Mouse (Mus musculus) C2C12 (cell line): Measurements from ENCODE around the gene Rnf222. TPM values are rescaled to one million over a fixed set of nuclear protein-coding genes. Genes with fewer than 3 reads are reported as not detected.
A peak's percentile ranks its signal among the peaks of the same experiment; 100 is the strongest.

Experiments
- H3K27me3 ChIP-seq: one replicate; pipeline ENCODE4 v1.6.1; 2011; ENCODE audit not compliant: control insufficient read depth, insufficient read depth, insufficient read length
- H3K36me3 ChIP-seq: one replicate; pipeline ENCODE4 v1.6.1; 2011; ENCODE audit not compliant: control insufficient read depth, insufficient read depth
- H3K4me3 ChIP-seq: one replicate; pipeline ENCODE4 v1.5.1; 2011; ENCODE audit warnings: mild to moderate bottlenecking, control low read depth; ENCODE audit not compliant: poor library complexity, insufficient read depth, severe bottlenecking
- H3K79me2 ChIP-seq: one replicate; pipeline ENCODE4 v1.6.1; 2011; ENCODE audit not compliant: control insufficient read depth, insufficient read depth
- H3K79me3 ChIP-seq: one replicate; pipeline ENCODE4 v1.6.1; 2011; ENCODE audit warnings: low read depth, control low read depth
- H3ac ChIP-seq: one replicate; pipeline ENCODE3; 2011; ENCODE audit warnings: low read depth; ENCODE audit not compliant: control insufficient read depth, insufficient read length
- CEBPB ChIP-seq: IDR thresholded peaks from one replicate; pipeline ENCODE4 v1.6.1; 2011; ENCODE audit warnings: low read depth, mild to moderate bottlenecking, control low read depth, moderate library complexity
- CTCF ChIP-seq: IDR thresholded peaks from one replicate; pipeline ENCODE4 v1.5.1; 2011; ENCODE audit not compliant: control insufficient read depth, insufficient read depth, insufficient read length
- FOSL1 ChIP-seq: IDR thresholded peaks from one replicate; pipeline ENCODE4 v1.8.0; 2011; ENCODE audit warnings: mild to moderate bottlenecking, low read length; ENCODE audit not compliant: poor library complexity, insufficient read depth, severe bottlenecking
- MAX ChIP-seq: IDR thresholded peaks from one replicate; pipeline ENCODE4 v1.6.1; 2011; ENCODE audit warnings: mild to moderate bottlenecking, control low read depth
- MYOD1 ChIP-seq: IDR thresholded peaks from one replicate; pipeline ENCODE4 v1.6.1; 2011; ENCODE audit warnings: low read depth; ENCODE audit not compliant: control insufficient read depth, insufficient read length
- MYOG ChIP-seq: IDR thresholded peaks from one replicate; pipeline ENCODE4 v1.6.1; 2011; ENCODE audit not compliant: control insufficient read depth, insufficient read length; ENCODE audit errors: extremely low read depth
- USF1 ChIP-seq: IDR thresholded peaks from one replicate; pipeline ENCODE4 v1.6.1; 2011; ENCODE audit warnings: low read depth, mild to moderate bottlenecking, control low read depth, moderate library complexity
- polyA plus RNA-seq: library from polyadenylated mRNA; unstranded; fragments of >200 nt; fragmentation: generic; extraction: Trizol; gene quantifications from one replicate; pipeline ENCODE4 v1.2.1, GENCODE M21; 2012; ENCODE audit warnings: missing spikeins

The Rnf222 gene
- polyA plus RNA-seq, 1 experiment = not detected

GRCm38 (mm10) chr11:68891823-68892222, 3.5 kb downstream of the Rnf222 start:
- Histone ChIP-seq H3K36me3 (no peaks in the 10 kb centered on the region), H3K79me3 (no peaks in the 10 kb centered on the region), H3K79me2 (no peaks in the 10 kb centered on the region), H3ac (no peak overlapping the region), H3K4me3 (no peak overlapping the region), H3K27me3 (peaks cover 36% of the 10 kb centered on the region)
- no peak for TF ChIP-seq USF1
- no peak for TF ChIP-seq CTCF
- no peak for TF ChIP-seq CEBPB
- TF ChIP-seq MYOG = no peak
- no peak for TF ChIP-seq MYOD1

- Histone ChIP-seq H3K27me3 (peaks cover 35% of the 10 kb centered on the region), H3ac (no peak overlapping the region), H3K36me3 (no peaks in the 10 kb centered on the region), H3K79me3 (no peaks in the 10 kb centered on the region), H3K79me2 (no peaks in the 10 kb centered on the region), H3K4me3 (no peak overlapping the region)
- TF ChIP-seq CTCF (no peak), MYOD1 (no peak), CEBPB (no peak), MYOG (no peak), FOSL1 (no peak), USF1 (no peak)
These were observed 4.0 kb downstream of the Rnf222 start for GRCm38 (mm10) chr11:68892233-68892832.

GRCm38 (mm10) chr11:68893911-68894464, 5.6 kb downstream of the Rnf222 start:
- TF ChIP-seq MAX = no peak
- no peak for TF ChIP-seq MYOG
- no peak for TF ChIP-seq MYOD1
- no peak for TF ChIP-seq FOSL1
- TF ChIP-seq CEBPB = no peak
- TF ChIP-seq CTCF = no peak
- no peak for TF ChIP-seq USF1
- H3K79me3 ChIP-seq = no peaks in the 10 kb centered on the region
- H3K27me3 ChIP-seq = peaks cover 23% of the 10 kb centered on the region
- H3K4me3 ChIP-seq = no peak overlapping the region
- H3K36me3 ChIP-seq = no peaks in the 10 kb centered on the region
- H3ac ChIP-seq = no peak overlapping the region
- H3K79me2 ChIP-seq = no peaks in the 10 kb centered on the region

GRCm38 (mm10) chr11:68896247-68896646, 7.9 kb downstream of the Rnf222 start:
- Histone ChIP-seq H3K36me3 (no peaks in the 10 kb centered on the region), H3K27me3 (peaks cover 20% of the 10 kb centered on the region), H3ac (no peak overlapping the region), H3K79me2 (no peaks in the 10 kb centered on the region), H3K4me3 (no peak overlapping the region), H3K79me3 (no peaks in the 10 kb centered on the region)
- TF ChIP-seq USF1 = no peak
- TF ChIP-seq MYOG = no peak
- TF ChIP-seq FOSL1 = no peak
- TF ChIP-seq CEBPB = no peak
- no peak for TF ChIP-seq MYOD1
- no peak for TF ChIP-seq MAX

- Histone ChIP-seq H3K79me2 (peaks cover 8% of the 10 kb centered on the region), H3ac (no peak overlapping the region), H3K36me3 (peaks cover 4% of the 10 kb centered on the region), H3K4me3 (no peak overlapping the region), H3K79me3 (peaks cover 5% of the 10 kb centered on the region), H3K27me3 (peaks cover 19% of the 10 kb centered on the region)
- TF ChIP-seq MYOG = no peak
- no peak for TF ChIP-seq MAX
- peak; percentile 19 for TF ChIP-seq CTCF
These were observed 8.8 kb downstream of the Rnf222 start for GRCm38 (mm10) chr11:68897120-68897519.

- peaks cover 12% of the 10 kb centered on the region for H3K79me3 ChIP-seq
- peaks cover 11% of the 10 kb centered on the region for H3K36me3 ChIP-seq
- no peak overlapping the region for H3ac ChIP-seq
- peak; percentile 67 for TF ChIP-seq USF1
- no peak for TF ChIP-seq MYOG
- TF ChIP-seq MYOD1 = peak; percentile 16
- TF ChIP-seq CTCF = no peak
- no peak for TF ChIP-seq MAX
- no peak for TF ChIP-seq CEBPB
- no peak for TF ChIP-seq FOSL1
- no peak overlapping the region for H3K4me3 ChIP-seq
- H3K79me2 ChIP-seq = peaks cover 15% of the 10 kb centered on the region
- H3K27me3 ChIP-seq = peaks cover 11% of the 10 kb centered on the region
These were observed 9.5 kb downstream of the Rnf222 start for GRCm38 (mm10) chr11:68897838-68898237.
